ENCODE assay signal across 25 mouse cellular contexts in the genomic region with DNA sequence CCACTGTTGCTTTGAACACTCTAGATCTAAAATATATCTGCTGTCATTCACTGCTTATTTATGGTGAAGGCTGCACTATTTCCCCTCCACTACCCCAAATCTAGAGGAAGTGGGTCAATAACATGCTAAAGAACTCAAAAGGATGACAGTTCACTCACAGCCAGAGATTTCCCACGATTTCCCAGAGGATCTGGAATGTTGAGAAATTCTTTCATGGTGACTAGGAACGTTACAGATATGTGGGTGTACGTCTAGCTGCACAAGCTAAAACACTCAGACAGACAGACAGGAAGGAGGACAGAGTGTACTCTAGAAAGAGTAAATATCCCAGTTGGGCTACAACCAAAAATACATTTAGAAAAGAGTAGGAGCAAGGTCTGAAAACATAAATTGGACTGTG.
A peak's percentile ranks its signal among the peaks of the same experiment; 100 is the strongest.
DNase-seq lines count a peak whose midpoint lies in the region; ATAC-seq and TF ChIP-seq lines count a peak whose summit lies in the region.
"Had no signal": no experiment of that assay in that cellular context is flagged by ENCODE, and none has a peak within 500 bp of the region (broad histone marks: within the 10 kb centered on the region; RNA-seq: fewer than 3 reads in every experiment).

No protein-coding gene starts in this region.

- no peak overlapping the region for H3K4me2 ChIP-seq in lung, embryonic 14.5 days
- H3K4me2 ChIP-seq: embryonic facial prominence, embryonic 12.5 days; embryonic facial prominence, embryonic 15.5 days; forebrain, embryonic 13.5 days; heart, embryonic 13.5 days; hindbrain, embryonic 12.5 days; intestine, embryonic 15.5 days had no signal

- no peaks in the 10 kb centered on the region for H3K27me3 ChIP-seq in lung, embryonic 14.5 days (ENCODE audit: insufficient read depth, low read length)
- H3K27me3 ChIP-seq: embryonic facial prominence, embryonic 12.5 days; embryonic facial prominence, embryonic 15.5 days; forebrain, embryonic 13.5 days; heart, embryonic 13.5 days; hindbrain, embryonic 12.5 days; intestine, embryonic 15.5 days had no signal

- TF ChIP-seq CTCF in lung, embryonic 14.5 days (IDR thresholded peaks at IDR 0.05; ENCODE audit: low read depth): no peak

- no peaks in the 10 kb centered on the region for H3K36me3 ChIP-seq in lung, embryonic 14.5 days (ENCODE audit: insufficient read depth)
- H3K36me3 ChIP-seq: embryonic facial prominence, embryonic 12.5 days; embryonic facial prominence, embryonic 15.5 days; heart, embryonic 10.5 days; heart, embryonic 13.5 days; hindbrain, embryonic 12.5 days; intestine, embryonic 15.5 days had no signal

- H3K4me1 ChIP-seq in lung, embryonic 14.5 days (ENCODE audit: insufficient read depth): no peaks in the 10 kb centered on the region
- H3K4me1 ChIP-seq: embryonic facial prominence, embryonic 12.5 days; embryonic facial prominence, embryonic 15.5 days; forebrain, embryonic 13.5 days; heart, embryonic 10.5 days; hindbrain, embryonic 12.5 days; intestine, embryonic 15.5 days had no signal

- no peaks in the 10 kb centered on the region for H3K9me3 ChIP-seq in lung, embryonic 14.5 days (ENCODE audit: low read depth, low read length)
- H3K9me3 ChIP-seq: embryonic facial prominence, embryonic 12.5 days; embryonic facial prominence, embryonic 15.5 days; forebrain, embryonic 13.5 days; heart, embryonic 10.5 days; heart, embryonic 13.5 days; hindbrain, embryonic 12.5 days; intestine, embryonic 15.5 days had no signal

- H3K4me3 ChIP-seq in lung, embryonic 14.5 days (ENCODE audit: low read depth, low read length): no peak overlapping the region
- H3K4me3 ChIP-seq: embryonic facial prominence, embryonic 12.5 days; embryonic facial prominence, embryonic 15.5 days; erythroblast, embryonic 14.5 days; forebrain, embryonic 13.5 days; heart, embryonic 10.5 days; heart, embryonic 13.5 days; hindbrain, embryonic 12.5 days; intestine, embryonic 15.5 days had no signal

- peak; percentile 80 for ATAC-seq in frontal cortex, adult (ENCODE audit: low TSS enrichment)
- no peak for ATAC-seq in lung, embryonic 14.5 days (ENCODE audit: insufficient read depth)
- ATAC-seq: forebrain, embryonic 13.5 days; forebrain, embryonic 16.5 days; hindbrain, embryonic 16.5 days; intestine, embryonic 15.5 days; Patski had no signal

- 21% methylated on average over 3 of the region's 3 CpGs for WGBS in lung, embryonic 14.5 days

- DNase-seq in frontal cortex, postnatal 10 days (ENCODE audit: low spot score in 2 of 2): no peak
- DNase-seq in lung, embryonic 14.5 days: peak; percentile 4
- no peak for DNase-seq in lung, postnatal 14 days
- peak; percentile 75 for DNase-seq in Muller cell, postnatal 12 days (ENCODE audit: inconsistent ontology term)
- no peak for DNase-seq in urinary bladder, postnatal 4 days (ENCODE audit: low spot score in 2 of 2)
- DNase-seq: adrenal gland, postnatal 10 days; adrenal gland, postnatal 36 days; cerebellum, adult 11 months; cerebellum, adult 2 months; cerebellum, adult 9-11 months; cerebellum, postnatal 25 days; gastrocnemius, postnatal 25 days; heart, adult 18-20 months had no signal

- H3K9ac ChIP-seq in lung, embryonic 14.5 days: no peak overlapping the region
- H3K9ac ChIP-seq: embryonic facial prominence, embryonic 12.5 days; embryonic facial prominence, embryonic 15.5 days; forebrain, embryonic 13.5 days; heart, embryonic 13.5 days; hindbrain, embryonic 12.5 days; intestine, embryonic 15.5 days had no signal

- H3K27ac ChIP-seq in lung, embryonic 14.5 days (ENCODE audit: low read depth): no peak overlapping the region
- H3K27ac ChIP-seq: embryonic facial prominence, embryonic 12.5 days; embryonic facial prominence, embryonic 15.5 days; forebrain, embryonic 13.5 days; heart, embryonic 10.5 days; heart, embryonic 13.5 days; hindbrain, embryonic 12.5 days; intestine, embryonic 15.5 days had no signal

Comparison
In these comparisons a context has a peak if more than half of its experiments do, and no peak if none do; other contexts are left out.
1. DNase-seq: peak in lung, embryonic 14.5 days (single experiment) and Muller cell, postnatal 12 days (single experiment); none in frontal cortex, postnatal 10 days (0 of 2), lung, postnatal 14 days (single experiment) and urinary bladder, postnatal 4 days (0 of 2).